Mouse (Mus musculus) cerebellum, adult 11 months (tissue): ENCODE results near the gene Sfxn3.

Source experiments
- DNase-seq: peaks from one replicate; pipeline ENCODE4 v3.0.0; 2022

Sfxn3 gene

DNA sequence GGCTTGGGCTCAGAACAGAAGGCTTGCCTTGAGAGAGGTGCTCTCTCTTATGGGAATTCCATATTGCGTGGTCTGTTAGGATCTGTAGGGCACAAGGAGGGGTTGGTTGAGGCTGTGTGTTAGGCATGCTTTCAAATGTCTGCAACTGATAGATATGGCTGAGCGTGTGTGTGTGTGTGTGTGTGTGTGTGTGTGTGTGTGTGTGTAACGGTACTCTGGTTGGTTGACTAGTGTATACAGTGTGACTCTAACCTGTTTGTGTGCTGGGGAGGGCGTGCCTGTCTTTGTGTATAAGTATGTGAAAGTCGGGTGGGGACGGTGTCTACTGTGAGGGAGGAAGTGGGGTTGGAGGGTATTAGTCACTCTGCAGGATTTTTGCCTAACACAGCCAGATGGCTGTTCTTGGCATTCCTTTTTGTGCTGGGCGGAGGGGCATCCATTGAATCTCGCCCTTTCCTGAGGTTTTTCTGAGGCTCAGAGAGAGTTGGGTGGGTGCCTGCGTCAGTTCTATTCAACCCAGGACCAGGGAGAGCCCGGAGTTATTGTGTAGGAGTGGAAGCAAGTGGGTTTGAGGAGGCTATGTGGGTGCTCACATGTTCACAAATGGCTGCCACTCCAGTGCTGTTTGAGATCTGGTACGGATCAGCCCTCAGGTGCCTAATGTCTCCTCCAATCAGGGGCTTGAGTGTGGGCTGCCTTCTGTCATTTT, 786 bp downstream of the Sfxn3 start:
- DNase-seq, result peak; percentile 51

DNA sequence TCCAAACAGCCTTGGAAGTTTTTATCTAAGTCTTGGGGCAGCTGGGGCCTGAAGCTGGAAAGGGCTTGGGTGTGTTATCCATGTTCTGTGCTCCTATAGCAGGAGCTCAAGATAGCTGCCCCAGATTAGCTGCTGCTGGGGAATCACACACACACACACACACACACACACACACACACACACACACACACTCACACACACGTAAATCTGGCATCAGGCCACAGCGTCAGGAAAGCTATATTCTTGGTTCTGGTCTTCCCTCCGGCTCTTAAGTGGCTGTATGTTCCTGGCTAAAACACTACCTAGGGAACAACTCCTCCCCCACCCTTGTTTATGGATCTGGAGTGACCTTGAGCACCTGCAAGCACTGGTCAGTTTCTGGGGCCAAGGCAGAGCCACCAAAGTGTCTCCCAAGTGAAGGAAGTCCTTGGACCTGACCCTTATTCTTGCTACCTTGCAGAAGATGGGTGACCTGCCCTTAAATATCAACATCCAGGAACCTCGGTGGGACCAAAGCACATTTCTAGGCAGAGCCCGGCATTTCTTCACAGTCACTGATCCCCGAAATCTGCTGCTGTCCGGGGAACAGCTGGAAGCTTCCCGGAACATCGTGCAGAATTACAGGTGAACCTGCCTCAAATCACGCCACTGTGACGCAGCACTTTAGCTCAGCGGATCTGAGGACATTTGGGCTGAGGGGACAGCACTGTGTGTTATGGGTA, 1.5 kb downstream of the Sfxn3 start:
- no peak for DNase-seq

DNA sequence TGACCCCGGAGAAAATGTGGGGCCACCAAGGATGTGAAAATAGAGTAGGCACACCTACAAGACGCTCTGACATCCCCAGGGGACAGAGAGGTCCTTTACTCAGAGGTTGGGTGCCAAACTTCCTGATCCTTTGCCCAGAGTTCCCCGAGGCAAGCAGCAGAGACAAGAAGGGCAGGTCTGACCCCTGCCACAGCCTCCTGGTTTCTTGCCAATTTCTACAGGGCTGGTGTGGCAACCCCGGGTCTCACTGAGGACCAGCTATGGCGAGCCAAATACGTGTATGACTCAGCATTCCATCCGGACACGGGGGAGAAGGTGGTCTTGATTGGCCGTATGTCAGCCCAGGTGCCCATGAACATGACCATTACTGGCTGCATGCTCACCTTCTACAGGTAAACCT, 2.2 kb downstream of the Sfxn3 start:
- peak; percentile 35 for DNase-seq

DNA sequence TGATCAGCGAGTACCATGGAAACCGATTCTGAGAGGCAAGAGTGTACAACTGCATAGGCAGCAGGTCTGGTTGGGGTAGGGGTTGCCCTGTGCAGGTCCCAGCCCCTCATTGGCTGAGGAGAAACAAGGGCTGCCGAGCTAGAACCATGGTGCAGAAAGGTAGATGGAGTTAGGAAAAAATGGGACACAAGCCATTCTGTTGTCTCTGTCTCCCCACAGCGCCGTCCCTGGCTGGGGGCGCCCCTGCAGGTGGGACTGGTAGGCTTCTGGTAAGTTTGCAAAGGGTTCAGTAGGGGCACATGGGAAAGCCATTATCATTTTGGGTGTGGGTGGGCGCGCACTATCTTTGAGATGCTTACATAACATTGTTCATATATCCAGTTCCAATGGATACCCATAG, 6.1 kb downstream of the Sfxn3 start:
- no peak for DNase-seq

DNA sequence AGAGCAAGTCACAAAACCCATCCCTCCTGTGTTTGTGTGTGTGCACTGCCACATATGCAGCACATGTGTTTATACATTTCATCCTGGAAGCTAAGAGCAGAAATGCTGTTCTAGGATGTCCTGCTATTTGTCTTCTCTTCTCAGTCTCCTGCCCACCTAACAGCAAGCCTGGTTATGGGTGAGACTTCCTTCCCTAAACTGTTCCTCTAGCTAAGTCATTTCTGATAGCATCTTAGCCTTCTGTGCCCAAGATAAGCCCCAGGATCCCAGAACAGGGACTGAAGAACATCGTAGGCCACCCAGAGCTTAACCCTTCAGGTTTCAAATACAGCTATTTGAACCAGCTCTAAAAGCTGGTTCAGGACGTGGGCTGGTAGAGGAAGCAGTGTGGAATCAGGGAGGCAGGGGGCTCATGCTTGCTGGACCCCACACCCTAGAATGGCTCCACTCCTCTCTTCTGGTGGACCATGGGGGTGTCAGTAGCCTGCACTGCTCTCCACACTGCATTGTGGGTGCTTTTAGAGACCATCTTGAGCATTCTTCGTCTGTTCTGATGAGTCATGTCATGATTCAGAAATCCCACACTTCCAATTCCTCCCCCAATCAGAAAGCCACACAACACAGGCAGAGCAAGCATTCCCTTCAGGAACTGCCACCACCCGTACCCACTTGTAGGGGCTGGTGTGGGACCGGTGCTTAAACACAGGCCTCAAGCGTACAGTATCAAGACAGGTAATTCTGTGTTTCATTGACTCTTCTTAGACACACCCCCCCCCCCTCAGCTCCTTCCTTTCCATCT, 7.8 kb downstream of the Sfxn3 start:
- no peak for DNase-seq

DNA sequence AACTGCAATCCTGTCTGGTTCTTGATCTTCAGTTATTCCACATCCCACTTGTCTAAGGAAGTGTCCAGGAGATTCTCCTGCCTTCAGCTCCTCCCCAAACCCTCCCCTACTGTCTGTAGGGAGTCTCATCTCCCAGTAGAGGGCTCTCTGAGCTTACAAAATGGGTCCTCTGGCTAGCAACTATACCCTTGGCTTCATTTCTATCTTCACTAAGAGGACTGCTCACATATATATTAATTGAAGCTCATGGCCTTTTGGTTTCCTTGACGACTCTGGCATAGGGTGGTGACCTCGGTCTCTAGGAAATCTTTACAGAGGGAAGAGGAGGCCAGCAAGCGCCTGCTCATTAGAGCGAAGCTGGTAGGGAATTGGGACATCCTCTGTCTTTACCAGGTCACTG, 9.1 kb downstream of the Sfxn3 start:
- no peak for DNase-seq

DNA sequence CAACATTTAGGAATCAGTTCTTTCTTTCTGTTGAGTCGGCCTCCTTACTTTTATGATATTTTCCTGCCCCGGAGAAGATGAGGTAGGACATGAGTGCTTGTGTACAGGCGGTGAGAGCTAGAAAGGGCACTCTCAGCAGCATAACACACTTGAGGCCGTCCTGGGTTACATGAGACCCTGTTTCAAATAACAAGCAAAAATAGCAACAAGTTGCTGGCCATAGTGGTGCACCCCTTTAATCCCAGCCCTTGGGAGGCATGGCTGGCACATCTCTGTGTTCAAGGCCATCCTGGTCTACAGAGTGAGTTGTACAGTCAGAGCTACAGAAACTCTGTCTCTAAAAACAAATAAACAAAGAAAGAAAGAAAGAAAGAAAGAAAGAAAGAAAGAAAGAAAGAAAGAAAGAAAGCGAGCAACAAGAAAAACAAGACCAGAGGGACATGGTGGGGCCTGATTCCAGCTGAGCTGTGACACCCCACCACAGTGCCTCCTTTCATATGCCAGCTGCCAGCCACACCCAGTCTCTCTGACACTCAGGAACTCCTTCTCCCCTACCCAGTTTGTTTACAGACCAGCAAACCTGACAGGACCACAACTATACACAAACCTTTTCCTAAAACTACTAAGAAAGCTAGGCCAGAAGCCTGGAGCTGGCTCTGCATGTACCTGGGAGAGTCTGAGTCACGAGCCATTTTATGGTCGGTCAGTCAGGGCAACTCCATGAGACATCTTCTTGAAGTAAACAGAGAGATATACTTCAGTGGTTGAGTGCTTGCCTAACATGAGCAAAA, 9.8 kb downstream of the Sfxn3 start:
- DNase-seq, result no peak

DNA sequence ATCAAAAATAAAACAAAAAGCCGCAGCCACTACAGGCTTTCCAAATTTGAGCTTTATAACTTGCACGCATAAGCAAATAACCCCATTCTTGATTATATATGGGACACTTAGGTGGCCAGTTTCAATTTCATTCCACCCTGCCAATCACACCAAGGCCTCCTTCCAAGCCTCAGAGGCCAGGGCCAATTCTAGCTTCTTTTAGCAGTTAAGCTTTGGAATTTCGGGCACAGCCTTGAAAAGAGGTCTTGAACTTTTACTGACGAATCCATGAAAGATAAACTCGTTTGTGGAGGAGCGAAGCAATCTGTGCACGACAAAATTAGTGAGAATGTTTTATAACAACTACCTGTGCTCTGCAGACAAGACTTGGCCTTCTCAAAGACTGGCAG, 10.4 kb downstream of the Sfxn3 start:
- DNase-seq, result no peak

DNA sequence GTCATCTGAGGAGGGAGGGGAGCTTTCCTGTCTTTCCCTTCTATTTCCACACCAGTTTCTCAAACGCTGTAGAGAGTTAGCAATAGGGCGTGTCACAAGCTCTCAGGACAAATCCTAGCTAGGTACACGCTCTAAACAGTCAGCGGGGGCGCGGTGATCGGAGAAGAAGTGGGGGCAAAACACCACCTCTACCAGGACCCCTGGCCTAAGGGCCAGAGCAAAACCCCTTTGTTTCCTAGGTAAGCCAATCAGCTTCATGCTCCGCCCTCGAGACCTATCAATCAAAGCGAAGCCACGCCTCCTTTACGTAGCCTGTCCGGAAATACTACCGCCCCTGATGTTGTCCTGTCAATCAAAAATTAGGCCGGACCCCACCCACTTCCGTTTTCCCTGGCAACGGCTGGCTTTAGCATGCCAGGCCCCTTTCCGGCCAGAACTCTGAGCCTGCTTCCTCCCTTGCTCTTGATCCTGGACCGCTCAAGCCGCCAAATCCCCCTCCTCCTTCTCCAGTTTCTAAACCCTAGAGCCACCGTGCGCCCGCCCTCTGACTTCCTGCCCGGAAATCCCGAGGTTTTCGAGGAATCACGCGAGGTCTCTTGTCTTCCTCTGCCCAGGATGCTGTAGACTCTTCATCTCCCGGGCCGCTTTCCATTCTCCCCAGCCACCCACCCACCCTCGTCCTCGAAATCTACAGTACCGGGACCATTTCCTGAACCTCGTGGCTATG, 11.0 kb downstream of the Sfxn3 start:
- DNase-seq, result peak; percentile 89

DNA sequence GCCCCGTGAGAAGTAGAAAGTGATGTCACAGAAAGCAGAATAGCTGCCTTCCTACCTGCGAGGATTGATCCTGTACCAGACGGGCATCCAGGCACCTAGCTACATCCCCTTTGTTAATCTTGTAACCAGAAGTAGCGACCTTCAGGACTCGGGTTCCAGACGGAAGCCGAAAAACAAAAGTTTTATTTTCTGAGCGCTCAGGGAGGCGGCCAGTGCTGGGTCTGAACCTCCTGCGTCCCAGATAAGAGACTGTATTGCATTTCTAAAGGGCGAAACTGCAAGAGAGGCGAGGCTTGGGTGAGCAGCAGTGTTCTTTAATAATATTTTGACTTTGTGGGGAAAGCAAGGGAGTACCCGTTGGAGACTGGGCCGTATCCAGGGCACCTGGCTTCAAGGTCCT, 11.5 kb downstream of the Sfxn3 start:
- DNase-seq, result no peak

DNA sequence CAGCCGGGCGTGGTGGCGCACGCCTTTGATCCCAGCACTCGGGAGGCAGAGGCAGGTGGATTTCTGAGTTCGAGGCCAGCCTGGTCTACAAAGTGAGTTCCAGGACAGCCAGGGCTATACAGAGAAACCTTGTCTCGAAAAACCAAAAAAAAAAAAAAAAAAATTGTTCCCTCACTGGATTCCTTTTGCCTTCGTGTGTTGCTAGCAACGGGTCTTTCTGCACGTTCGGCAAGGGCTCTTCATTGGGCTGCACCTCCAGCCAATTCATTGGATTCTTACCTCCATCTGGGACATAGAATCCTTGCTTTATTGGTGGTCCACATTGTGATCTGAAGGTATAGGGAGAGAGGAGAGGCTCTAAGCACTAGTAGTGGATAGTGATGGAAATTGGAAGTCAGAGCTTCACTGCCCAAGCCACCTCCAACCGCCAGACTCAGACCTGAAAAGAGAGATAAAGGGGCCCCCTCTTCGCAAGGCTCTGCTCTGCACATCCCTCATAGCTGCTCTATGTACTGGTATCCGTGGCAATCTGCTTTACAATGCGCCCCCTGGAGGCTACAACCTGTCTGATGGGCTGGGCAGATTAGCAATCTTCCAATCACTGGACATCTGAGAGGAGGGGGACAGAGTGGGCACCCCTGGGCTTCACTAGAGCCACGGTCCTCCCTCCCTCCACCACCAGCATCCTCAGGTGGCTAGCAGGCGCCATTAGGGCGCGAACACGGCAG, 16.4 kb downstream of the Sfxn3 start:
- DNase-seq, result peak; percentile 53

DNA sequence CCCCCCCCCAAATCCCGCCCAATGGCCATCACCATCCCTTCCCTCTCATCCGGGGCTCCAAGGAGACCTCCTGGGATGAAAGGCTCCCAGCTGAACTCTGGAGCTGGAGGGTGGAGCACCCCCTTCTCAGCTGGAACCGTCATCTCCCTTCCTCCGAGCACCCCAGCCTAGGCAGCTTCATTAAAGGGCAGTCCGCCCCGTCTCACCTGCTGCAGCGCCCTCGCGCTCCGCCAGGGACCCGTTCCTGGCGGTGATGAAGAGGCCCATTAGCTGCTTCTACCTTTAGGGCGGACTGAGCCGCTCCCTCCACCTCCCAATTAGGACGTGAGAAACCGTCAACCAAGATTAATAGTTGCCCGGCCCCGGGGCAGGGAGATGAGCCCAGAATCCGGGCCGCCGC, 17.9 kb downstream of the Sfxn3 start:
- DNase-seq, result no peak

DNA sequence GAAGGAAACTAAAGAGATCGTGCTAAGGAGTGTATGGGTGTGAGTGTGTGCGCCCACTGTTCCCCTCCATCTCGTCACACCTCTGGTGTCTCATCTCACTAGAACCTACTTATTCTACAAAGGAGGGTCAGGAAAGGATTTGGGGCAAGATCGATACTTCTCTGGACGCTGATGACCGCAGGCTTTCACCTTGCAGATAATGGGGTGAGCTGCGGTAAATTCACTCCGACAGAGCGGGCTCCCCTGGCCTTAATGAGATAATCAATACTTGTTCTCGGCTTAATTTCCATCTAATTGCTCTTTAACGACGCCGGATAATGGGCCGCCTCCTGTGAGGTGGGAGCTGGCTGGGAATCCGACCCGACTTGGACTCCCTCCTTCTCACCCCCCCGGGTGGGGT, 19.9 kb downstream of the Sfxn3 start:
- DNase-seq, result no peak

DNA sequence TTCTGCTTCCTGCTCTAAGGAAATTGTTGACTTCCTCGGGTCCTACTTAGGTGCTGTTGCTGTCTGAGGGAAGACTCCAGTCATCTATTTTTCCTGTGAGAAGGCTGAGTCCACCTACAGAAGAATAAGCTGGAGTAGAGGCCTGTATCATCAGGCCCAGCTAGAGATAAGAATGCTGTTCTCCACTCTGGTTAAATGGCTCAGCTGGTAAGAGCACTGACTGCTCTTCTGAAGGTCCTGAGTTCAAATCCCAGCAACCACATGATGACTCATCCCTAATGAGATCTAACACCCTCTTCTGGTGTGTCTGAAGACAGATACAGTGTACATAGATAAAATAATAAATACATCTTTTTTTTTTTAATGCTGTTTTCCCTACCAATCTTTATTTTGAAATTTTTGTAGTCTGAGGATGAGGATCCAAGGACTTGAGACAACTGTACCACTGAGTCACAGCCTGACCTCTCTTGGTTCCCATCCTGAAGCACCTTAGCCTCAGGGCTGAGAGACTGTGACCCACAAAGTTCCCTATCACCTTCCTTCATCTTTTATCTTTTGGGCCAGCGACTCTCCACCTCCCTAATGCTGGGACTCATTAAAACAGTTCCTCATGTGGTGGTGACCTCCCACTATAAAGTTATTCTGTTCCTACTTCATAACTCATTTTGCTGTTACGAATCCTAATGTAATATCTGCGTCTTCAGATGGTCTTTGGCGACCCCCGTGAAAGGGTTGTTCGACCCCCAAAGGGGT, 20.6 kb downstream of the Sfxn3 start:
- no peak for DNase-seq

DNA sequence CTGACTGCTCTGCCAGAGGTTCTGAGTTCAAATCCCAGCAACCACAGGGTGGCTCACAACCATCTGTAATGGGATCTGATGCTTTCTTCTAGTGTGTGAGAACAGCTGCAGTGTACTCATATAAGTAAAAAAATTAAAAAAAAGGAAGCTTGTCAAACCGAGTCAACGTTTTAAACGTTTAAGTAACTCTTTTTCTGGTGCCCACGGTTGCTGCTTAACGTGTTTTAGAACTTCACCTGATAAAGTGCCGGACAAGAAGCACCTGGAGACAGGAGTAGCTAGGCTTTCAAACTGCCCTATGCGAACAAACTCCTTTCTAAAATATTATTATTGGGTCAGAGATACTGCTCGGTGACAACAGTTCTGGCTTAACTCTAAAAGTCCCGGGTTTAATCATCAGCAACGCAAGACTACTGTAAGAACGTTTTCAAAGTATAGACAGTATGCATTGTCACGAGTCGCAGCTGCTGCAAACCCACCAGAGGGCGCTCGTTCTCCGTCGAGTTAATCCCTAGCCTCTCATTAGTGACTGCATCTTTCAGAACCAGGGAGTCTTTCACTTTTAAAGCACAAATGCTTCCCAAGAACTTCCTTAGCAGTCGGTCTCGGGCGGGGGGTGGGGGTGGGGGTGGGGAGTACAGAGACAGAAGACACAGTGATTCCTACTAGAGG, 26.7 kb downstream of the Sfxn3 start:
- DNase-seq, result peak; percentile 73

DNA sequence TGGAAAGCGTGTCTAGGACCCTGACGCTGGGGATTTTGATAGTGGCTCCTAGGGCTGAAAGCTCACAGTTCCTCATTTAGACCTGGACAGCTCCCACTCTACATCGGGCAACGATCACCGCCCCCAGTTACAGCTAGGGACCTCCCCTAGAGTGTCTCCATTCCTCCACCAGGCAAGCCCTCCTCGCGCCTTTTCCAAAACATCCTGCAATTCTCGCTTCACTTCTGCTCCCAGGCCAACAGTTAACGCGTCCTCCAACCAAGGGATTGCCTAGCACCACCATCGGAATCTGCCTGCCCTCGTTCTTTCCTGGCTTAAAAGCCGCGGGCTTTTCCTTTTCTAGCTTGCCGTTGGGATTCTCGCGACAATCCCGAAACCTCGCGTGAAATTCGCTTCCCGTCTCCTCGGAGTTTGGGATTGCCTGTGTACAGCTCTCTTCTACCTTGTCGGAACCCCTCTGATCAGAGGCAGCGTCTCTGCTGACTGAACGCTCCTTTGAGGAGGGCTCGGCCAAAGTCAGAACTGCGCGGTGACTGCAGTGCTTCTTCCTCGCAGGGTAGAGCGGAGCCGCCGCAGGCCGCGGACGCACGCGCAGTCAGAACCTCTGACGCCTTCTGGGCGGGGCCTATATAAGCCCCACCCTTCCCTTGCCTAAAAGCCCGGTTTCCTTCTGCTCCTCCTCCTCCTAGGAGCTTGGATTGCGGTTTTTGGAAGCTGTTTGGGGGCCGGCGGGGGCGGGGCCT, 27.4 kb downstream of the Sfxn3 start, which contains the start of gene Kazald1:
TSS of gene Kazald1 (plus strand) at position 662 of the 743 bp plus-strand sequence.
- peak; percentile 95 for DNase-seq

DNA sequence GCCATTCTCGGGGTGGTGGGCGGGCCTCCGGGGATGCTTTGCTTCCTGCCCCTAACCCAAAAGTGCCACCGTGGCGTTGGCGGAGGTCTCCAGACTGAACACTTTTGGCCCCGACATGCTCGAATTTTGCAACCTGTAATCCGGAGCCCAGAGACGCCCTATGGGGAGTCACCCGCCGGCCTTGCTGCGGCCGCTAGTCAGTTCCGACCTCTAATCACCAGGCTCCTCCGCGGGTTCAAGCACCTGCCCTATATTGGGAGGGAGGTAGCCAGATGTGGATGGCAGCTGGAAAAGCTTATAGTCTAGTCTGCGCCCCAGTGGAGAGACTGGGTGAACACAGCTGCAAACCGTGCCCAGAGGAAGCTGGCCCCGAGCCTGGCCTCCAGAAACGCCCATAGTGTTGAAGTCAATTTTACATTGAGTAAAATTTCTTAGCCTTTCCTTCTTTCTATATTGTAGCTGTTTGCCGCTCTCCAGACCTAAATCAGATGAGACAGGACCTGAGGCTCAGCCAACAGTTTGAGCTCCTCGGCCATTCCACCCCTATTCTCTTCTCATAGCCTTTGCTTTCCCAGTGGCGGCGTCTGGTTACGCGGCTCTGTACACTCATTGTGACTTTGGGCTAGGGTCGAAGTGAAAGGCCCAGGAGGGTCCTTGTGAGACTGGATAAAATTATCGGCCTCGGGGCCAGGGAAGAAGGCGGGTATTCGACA, 28.2 kb downstream of the Sfxn3 start:
- no peak for DNase-seq

DNA sequence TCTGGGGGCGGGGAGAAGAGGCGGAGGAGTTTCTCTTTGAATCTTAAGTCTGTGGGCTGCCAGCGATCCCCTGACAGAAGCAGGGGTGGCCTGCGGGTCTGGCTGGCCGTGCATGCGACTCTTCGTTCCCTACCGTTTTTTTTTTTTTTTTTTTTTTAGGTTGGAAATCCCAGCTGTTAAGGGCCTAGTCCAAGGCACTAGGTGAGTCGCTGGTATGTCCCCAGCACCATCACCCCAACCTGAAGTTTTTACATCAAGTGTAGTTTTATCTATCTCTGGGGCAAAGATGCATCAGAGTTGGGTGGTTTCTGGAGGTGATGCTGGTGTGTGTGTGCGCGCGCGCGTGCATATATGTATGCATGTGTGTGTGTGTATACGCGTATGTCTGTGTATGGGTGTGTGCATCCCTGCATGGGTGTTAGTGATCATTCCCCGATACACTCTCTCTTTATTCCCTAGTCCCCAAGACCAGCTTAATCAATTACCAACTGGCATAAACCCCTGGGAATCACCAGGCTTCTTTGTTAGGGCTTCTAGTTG, 28.8 kb downstream of the Sfxn3 start:
- no peak for DNase-seq
